Mouse (Mus musculus) liver, embryonic 16.5 days (tissue): ENCODE results near the gene Gpr83. TPM values are rescaled to one million over a fixed set of nuclear protein-coding genes. Genes with fewer than 3 reads are reported as not detected.

Experiments used
- ATAC-seq: fragments of 200-750 bp; cut with Nextera tagmentation; 2 replicates; pipeline ENCODE4 v1.8.0; 2017; ENCODE audit warnings: low read depth, mild to moderate bottlenecking, moderate number of reproducible peaks, moderate library complexity
- H3K27ac ChIP-seq: fragments of 300-500 bp; sonication (generic); 2 replicates; pipeline ENCODE4 v1.5.1; 2014; ENCODE audit warnings: mild to moderate bottlenecking, low read length
- H3K27me3 ChIP-seq: fragments of 300-500 bp; sonication (generic); 2 replicates; pipeline ENCODE4 v1.6.1; 2014; ENCODE audit warnings: low read depth, low read length, mixed read lengths; ENCODE audit not compliant: control insufficient read depth, insufficient read depth
- H3K36me3 ChIP-seq: fragments of 300-500 bp; sonication (generic); 2 replicates; pipeline ENCODE4 v1.6.1; 2014; ENCODE audit warnings: mild to moderate bottlenecking; ENCODE audit not compliant: control insufficient read depth, insufficient read depth
- H3K4me1 ChIP-seq: fragments of 300-500 bp; sonication (generic); 2 replicates; pipeline ENCODE4 v1.6.1; 2014; ENCODE audit warnings: low read depth, low read length, mixed read lengths; ENCODE audit not compliant: control insufficient read depth
- H3K4me2 ChIP-seq: fragments of 300-500 bp; sonication (generic); 2 replicates; pipeline ENCODE4 v1.6.1; 2014; ENCODE audit warnings: low read depth, low read length, mixed read lengths
- H3K4me3 ChIP-seq: fragments of 300-500 bp; sonication (generic); 2 replicates; pipeline ENCODE4 v1.5.1; 2014; ENCODE audit warnings: low read depth, mild to moderate bottlenecking, low read length
- H3K9ac ChIP-seq: fragments of 300-500 bp; sonication (generic); 2 replicates; pipeline ENCODE4 v1.6.1; 2014; ENCODE audit warnings: low read depth, low read length
- H3K9me3 ChIP-seq: fragments of 300-500 bp; sonication (generic); replicated peaks from 2 replicates; pipeline ENCODE4 v1.6.1; 2016; ENCODE audit warnings: low read length; ENCODE audit not compliant: control insufficient read depth
- WGBS: fragments of 180-500 bp; shearing (Covaris S2); extraction: QIAGEN DNeasy Blood & Tissue Kit; methylation state at CpG from one replicate; pipeline ENCODE4 v1.1.7; 2014; ENCODE audit not compliant: insufficient replicate concordance; 5-methylcytosine and 5-hydroxymethylcytosine counted together
- polyA plus RNA-seq: library from polyadenylated mRNA; unstranded; fragments of >200 nt; fragmentation: Nextera tagmentation; extraction: Ambion mirVana; gene quantifications from 2 replicates; pipeline ENCODE4 v1.2.1, GENCODE M21; 2015

Gene Gpr83
- polyA plus RNA-seq, 1 experiment from 2014 or later: 0.04 TPM

DNA sequence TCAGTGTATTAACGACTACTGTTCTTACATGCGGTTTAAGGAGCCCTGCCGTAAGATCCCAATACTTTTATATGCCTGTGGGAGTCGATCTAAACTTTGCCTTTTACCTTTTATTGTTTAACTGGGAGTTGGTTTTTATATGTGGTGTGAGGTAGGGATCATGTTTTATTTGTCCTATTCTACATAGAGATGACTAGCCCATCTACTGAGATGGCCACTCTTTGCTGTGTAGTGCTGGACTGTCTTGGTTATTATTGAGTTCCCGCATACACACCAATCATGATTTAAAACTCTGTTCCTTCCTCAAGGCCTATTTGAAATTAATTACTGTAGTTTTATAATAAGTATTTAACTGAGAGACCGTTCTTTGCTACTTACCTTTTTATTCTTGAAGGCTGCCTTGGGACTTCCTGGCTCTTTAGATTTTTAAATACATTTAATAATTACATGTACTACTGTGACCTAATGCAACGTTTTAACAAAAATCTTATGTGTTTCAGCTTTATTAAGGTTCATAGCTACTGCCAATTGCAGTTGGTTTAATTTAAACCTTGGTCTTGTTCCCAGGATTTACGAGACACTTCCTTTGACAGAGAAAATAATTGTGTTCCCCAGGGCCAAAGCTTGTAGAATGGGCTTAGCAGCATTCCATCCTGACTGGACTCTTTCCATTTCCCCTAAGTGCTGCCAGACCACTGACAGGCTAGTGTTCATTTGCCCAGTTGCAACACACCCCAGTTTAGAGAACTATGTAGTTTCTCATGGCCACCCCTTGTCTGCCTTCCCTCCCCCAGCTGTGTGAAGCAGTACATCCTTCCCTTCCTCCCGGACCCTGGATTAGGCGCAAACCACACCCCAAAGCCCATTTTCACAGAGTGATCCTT, 17.9 kb upstream of the Gpr83 start:
- no peak overlapping the region for H3K27ac ChIP-seq
- 71% methylated on average over 10 of the region's 10 CpGs for WGBS
- no peaks in the 10 kb centered on the region for H3K9me3 ChIP-seq
- no peak overlapping the region for H3K4me2 ChIP-seq
- H3K27me3 ChIP-seq: no peaks in the 10 kb centered on the region
- H3K9ac ChIP-seq: no peak overlapping the region
- H3K4me3 ChIP-seq: no peak overlapping the region
- H3K4me1 ChIP-seq: no peaks in the 10 kb centered on the region
- no peak for ATAC-seq
- H3K36me3 ChIP-seq: no peaks in the 10 kb centered on the region

DNA sequence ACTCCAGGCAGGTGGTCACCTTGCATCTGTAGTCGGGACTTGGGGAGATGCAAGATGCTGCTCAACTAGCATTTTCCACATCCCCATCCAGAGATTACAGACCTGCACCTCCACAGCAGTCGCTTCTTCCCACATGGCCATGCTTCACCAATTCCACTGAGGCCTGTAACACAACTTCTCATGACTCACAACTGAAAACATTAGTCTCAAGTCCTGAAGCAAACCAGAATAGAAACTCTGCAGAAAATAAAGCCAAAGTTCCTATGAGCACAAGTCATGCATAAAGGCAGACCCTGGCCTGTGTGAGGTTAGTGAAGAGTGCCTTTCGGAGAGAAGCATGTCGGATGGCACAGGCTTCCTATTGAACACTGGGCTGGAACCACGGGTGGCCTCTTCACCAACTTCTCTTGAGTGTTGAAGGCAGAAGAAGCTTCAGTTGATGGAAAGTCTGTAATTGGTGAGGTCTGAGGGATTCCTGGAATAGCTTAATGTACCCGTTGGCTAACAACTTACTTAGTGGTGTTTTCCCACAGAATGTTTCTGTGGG, 16.6 kb upstream of the Gpr83 start:
- Histone ChIP-seq H3K4me2 (no peak overlapping the region), H3K36me3 (no peaks in the 10 kb centered on the region), H3K27me3 (no peaks in the 10 kb centered on the region), H3K4me3 (no peak overlapping the region), H3K4me1 (no peaks in the 10 kb centered on the region), H3K9me3 (no peaks in the 10 kb centered on the region), H3K9ac (no peak overlapping the region), H3K27ac (no peak overlapping the region)
- no peak for ATAC-seq
- 78% methylated on average over 6 of the region's 6 CpGs for WGBS

DNA sequence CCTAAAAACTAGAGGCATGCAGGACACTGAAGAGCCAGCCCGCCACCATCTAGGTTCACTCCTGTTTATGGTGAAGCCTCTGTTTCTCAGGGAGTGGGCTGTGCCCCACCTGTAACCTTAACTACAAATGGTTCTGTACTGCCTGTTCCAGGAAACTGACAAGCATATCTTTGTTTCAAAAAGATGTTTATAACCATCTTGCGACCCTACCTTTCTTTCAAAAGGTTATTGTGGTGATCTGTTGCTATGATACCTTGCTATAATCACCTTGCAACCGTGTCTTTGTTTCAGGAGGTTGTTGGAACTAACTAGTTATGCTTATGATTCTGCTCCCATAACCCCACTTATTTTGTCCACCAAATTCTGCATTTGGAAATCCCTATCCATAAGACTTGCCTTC, 16.1 kb upstream of the Gpr83 start:
- H3K9ac ChIP-seq: no peak overlapping the region
- no peak overlapping the region for H3K4me2 ChIP-seq
- H3K27ac ChIP-seq: no peak overlapping the region
- no peak for ATAC-seq
- H3K27me3 ChIP-seq: no peaks in the 10 kb centered on the region
- H3K36me3 ChIP-seq: no peaks in the 10 kb centered on the region
- no peaks in the 10 kb centered on the region for H3K4me1 ChIP-seq
- 75% methylated on average over 3 of the region's 3 CpGs for WGBS
- H3K9me3 ChIP-seq: no peaks in the 10 kb centered on the region
- no peak overlapping the region for H3K4me3 ChIP-seq

DNA sequence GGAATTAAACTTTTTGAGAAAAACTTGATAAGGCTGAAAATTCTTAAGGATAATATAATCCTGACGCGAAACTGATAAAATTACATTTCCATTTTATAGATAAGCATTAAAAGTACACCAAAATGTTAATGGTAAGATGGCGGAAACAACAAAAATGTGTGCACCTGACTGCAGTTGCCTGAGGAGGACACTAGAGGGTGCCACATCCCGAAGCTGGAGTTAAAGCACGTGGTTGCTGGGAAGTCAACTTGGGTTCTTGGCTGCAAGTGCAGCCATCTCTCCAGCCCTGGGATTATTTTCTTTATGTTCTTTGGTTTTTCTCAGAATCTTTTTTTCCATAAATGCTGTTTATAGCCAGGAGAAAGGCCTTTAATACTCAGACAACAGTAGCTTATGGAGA, 13.6 kb upstream of the Gpr83 start:
- no peak for ATAC-seq
- Histone ChIP-seq H3K9ac (no peak overlapping the region), H3K4me2 (no peak overlapping the region), H3K27me3 (no peaks in the 10 kb centered on the region), H3K27ac (no peak overlapping the region), H3K36me3 (no peaks in the 10 kb centered on the region), H3K4me1 (no peaks in the 10 kb centered on the region), H3K4me3 (no peak overlapping the region), H3K9me3 (no peaks in the 10 kb centered on the region)
- 45% methylated on average over 5 of the region's 5 CpGs for WGBS

DNA sequence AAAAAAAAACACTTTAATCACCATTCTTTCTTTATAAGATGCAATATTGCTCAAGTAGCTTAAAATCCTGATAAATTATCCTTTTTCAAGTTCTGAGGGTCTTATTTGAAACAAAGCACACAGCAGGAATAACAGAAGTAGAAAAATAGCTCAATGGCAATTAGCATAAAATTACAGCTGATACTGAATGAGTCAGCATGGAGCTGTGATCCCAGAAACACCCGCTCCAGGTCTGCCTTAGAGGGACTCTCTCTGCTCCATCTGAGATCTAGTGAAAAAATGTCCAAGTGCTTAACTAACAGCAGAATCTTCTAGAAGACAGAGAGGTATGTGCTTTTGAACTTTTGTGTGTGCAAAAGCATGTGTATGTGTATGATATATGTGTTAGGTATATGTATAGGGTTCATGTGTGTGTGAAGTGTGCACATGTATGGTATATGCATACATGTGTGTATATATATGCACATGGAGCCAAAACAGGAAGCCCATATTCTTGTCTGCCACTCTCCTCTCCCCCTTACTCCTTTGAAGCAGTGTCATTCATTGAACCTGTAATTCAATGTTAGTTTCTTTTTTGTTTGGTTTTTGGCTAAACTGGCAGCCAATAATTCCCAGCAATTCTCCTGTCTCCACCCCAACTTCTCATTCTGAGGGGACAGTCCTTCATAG, 11.6 kb upstream of the Gpr83 start:
- Histone ChIP-seq H3K4me1 (no peaks in the 10 kb centered on the region), H3K27ac (no peak overlapping the region), H3K9me3 (no peaks in the 10 kb centered on the region), H3K27me3 (no peaks in the 10 kb centered on the region), H3K9ac (no peak overlapping the region), H3K4me2 (no peak overlapping the region), H3K4me3 (no peak overlapping the region), H3K36me3 (no peaks in the 10 kb centered on the region)
- ATAC-seq: no peak
- WGBS: 50% methylated on average over 1 of the region's 1 CpGs

DNA sequence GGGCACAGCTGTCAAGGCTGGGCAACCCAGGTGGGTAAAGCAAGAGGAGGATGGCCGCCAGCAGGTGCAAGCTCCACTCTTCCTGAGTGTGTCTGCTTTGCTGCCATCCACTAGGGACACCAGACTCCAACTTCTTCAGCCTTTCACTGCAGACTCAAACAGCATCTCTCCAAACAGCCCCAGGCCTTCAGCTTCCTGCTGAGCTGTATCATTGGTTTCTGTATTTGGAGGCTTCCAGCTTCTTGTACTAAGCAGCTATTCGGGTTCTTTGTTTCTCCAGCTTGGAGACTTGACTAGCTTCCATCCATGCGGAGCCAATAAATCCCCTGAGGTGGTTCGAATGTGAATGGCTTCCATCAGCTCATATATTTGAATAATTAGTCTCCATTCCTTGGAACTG, 5.4 kb upstream of the Gpr83 start:
- no peaks in the 10 kb centered on the region for H3K36me3 ChIP-seq
- no peak overlapping the region for H3K4me3 ChIP-seq
- no peaks in the 10 kb centered on the region for H3K9me3 ChIP-seq
- ATAC-seq: no peak
- no peak overlapping the region for H3K9ac ChIP-seq
- H3K27me3 ChIP-seq: peaks cover 15% of the 10 kb centered on the region
- H3K4me2 ChIP-seq: no peak overlapping the region
- H3K27ac ChIP-seq: no peak overlapping the region
- no peaks in the 10 kb centered on the region for H3K4me1 ChIP-seq
- WGBS: 70% methylated on average over 4 of the region's 4 CpGs

DNA sequence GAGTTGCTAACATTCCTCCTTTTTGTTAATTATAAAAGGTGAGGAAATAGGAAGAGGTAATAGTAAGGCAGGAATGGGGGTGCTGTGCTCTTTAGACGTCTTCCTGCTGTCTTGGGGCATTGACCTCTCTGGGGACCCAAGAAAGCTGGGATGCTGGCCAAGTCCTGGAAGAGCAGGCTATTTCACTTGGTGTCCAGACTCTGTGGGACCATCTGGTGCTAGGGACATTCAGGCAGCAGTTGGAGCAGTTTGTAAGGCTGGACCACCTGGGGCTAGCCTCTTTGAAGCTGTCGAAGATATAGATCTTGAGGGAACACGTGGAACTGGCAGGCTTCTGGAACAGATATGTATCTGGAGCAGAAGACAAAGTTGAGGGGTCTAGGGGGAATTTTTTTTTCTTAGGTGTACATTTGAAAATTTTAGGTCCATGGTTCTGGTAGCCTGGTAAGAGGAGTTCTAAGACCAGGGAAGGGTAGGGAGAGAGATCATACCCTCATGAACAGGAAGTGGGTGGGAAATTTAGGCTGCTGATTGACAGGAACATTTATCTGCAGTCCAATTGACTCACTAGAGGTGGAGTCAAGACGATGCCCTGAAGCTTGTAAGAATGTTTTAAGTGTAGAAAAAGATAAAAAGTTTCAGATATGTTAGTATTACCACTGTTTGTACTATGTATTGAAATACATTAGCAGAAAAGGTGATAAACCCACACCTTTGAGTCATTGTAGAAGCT, 2.9 kb upstream of the Gpr83 start:
- Histone ChIP-seq H3K9ac (no peak overlapping the region), H3K4me3 (no peak overlapping the region), H3K36me3 (no peaks in the 10 kb centered on the region), H3K27me3 (peaks cover 34% of the 10 kb centered on the region), H3K9me3 (no peaks in the 10 kb centered on the region), H3K27ac (no peak overlapping the region), H3K4me2 (no peak overlapping the region), H3K4me1 (no peaks in the 10 kb centered on the region)
- WGBS: 35% methylated on average over 4 of the region's 4 CpGs
- no peak for ATAC-seq

DNA sequence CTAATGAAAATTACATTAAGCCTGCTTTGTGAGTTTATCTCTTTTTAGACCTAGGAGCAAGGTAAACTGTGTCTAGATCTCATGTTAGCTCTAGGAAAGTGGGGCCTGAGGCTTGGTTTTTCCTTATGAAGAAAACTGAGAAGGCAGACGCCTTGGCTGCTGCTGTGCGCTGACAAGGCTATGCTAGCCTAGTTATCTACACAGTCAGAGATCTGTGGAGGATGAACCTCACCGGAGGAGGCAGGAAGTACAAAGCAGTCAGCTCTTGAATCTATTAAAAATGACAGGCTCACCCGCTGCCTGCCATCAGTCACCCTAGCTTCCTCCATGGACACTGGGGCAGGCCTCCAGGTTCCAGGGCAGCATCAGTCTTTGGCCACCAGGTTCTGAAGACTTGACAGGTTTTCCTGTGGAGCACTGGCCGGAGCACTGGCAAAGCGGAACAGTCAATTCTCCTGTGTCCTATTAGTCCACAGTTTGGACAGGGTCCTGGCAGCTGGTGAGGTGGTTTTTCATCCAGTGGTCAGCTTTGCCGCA, 1.8 kb upstream of the Gpr83 start:
- peaks cover 34% of the 10 kb centered on the region for H3K27me3 ChIP-seq
- WGBS: 41% methylated on average over 7 of the region's 7 CpGs
- H3K9ac ChIP-seq: no peak overlapping the region
- H3K9me3 ChIP-seq: no peaks in the 10 kb centered on the region
- no peaks in the 10 kb centered on the region for H3K4me1 ChIP-seq
- no peaks in the 10 kb centered on the region for H3K36me3 ChIP-seq
- no peak for ATAC-seq
- H3K27ac ChIP-seq: no peak overlapping the region
- H3K4me3 ChIP-seq: no peak overlapping the region
- no peak overlapping the region for H3K4me2 ChIP-seq
